Mouse (Mus musculus) layer of hippocampus, postnatal 10 days (tissue): ENCODE data around the gene Col4a6. TPM values are rescaled to one million over a fixed set of nuclear protein-coding genes. Genes with fewer than 3 reads are reported as not detected.

Experiments
- DNase-seq, 2 experiments: peaks; one replicate each; pipeline ENCODE4 v3.0.0; 2021; ENCODE audit warnings: low spot score in 2 of 2
- long read RNA-seq: library from polyadenylated mRNA; stranded (forward); transcript quantifications from one replicate; pipeline ENCODE4 v2.0.0, GENCODE M21; 2023
- total RNA-seq, 2 experiments: library from RNA; stranded (reverse); gene quantifications; 2 replicates each; pipeline ENCODE4 v1.2.3; 2021

Col4a6 gene
- 1 to 10 TPM; 1.9 to 2.6 TPM for total RNA-seq
- long read RNA-seq = 0 reads

GRCm38 (mm10) chrX:141473470-141474302 lies at the start of gene Col4a6:
Gene Col4a6 (minus strand): TSS chrX:141474076.
- no peak for DNase-seq

GRCm38 (mm10) chrX:141503125-141503524 lies 29.2 kb upstream of the Col4a6 start:
- no peak for DNase-seq

DNA sequence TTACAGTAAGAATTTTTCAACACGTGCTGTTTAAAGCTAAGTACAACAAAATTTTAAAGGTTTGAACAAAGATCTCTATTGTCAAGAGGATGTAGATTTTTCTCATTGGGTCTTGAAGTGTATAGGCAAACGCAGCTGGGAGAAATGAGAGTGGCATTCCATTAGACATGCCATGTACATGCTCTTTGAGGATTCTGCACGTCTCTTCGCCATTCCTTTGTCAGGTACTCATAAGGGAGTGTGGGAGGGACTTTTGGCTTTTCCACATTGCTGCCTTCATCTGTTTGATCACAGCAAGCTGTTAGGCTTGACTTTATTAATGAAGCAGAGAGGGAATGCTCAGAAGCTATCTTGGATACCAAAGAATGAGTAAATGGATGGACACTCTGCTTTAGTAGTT lies 20.7 kb upstream of the Col4a6 start:
- DNase-seq = no peak

- peak in 1 of 2 experiments; percentile 11 for DNase-seq
These were observed 1.9 kb upstream of the Col4a6 start for GRCm38 (mm10) chrX:141475566-141476327.

DNA sequence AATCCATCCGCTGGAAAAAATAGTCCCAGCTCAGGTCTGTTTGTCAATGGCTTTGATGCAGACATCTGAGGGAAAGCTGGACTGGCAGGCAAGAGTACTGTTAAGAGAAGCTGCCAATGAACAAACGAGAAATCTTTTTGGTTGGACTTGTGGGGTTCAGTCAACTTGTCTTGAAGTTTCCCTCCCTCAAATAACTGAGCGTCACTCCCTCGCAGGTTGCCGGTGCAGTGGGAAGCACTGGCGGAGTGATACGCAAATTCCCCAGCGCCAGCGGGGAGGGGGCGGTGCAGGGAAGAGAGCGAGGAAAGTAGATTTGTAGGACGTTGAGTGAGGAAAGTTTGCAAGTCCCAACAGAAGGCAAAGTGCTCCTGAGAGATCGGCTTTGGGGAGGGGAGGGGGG lies 1.2 kb upstream of the Col4a6 start, which contains the start of gene Col4a5:
TSS of gene Col4a5 (plus strand) at position 276 of the 400 bp plus-strand sequence.
- DNase-seq = peak; percentile 39 to 52

- DNase-seq = no peak
These were observed 25.9 kb downstream of the Col4a6 start for GRCm38 (mm10) chrX:141447936-141448335.

- no peak for DNase-seq
These were observed 34.5 kb downstream of the Col4a6 start for GRCm38 (mm10) chrX:141439423-141439822.

DNA sequence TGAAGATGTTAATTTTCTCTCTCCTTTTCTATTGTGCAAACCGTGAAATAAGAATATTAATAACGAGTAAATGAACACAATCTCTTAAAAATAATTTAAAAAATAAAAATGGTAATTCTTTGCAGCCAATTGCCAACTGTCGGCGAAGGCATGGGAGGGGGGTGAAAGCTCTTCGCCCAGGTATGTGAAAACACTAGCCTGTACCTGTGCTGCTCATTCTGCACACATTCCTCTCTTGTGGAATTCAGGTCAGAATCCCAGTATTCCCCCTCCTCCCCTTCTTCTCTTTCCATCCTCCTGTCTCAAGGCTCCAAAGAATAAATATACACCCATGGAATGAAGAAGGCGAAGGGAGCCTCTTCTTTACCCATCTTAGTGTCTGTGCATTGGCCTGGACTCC lies 37.1 kb downstream of the Col4a6 start:
- DNase-seq = no peak

GRCm38 (mm10) chrX:141415318-141415717 lies 58.6 kb downstream of the Col4a6 start:
- DNase-seq = no peak

DNA sequence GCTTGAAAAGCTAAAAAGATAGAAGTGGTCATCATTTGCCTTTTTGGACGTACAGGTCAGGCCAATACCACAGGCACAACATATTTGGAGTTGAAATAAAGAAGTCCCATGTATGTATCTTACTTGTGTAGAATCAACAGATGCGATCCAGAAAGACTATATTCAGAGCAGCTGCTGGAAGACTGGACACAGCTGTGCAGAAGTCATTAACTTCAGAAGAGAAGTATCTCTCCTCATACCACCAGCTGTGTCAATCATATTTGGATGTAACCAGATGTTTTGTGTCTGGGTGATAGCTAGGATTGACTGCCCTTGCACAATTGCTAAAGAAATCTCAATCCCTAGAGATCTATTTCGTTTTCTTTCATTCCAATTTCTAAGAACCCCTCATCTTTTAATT lies 77.6 kb downstream of the Col4a6 start:
- DNase-seq = no peak

DNA sequence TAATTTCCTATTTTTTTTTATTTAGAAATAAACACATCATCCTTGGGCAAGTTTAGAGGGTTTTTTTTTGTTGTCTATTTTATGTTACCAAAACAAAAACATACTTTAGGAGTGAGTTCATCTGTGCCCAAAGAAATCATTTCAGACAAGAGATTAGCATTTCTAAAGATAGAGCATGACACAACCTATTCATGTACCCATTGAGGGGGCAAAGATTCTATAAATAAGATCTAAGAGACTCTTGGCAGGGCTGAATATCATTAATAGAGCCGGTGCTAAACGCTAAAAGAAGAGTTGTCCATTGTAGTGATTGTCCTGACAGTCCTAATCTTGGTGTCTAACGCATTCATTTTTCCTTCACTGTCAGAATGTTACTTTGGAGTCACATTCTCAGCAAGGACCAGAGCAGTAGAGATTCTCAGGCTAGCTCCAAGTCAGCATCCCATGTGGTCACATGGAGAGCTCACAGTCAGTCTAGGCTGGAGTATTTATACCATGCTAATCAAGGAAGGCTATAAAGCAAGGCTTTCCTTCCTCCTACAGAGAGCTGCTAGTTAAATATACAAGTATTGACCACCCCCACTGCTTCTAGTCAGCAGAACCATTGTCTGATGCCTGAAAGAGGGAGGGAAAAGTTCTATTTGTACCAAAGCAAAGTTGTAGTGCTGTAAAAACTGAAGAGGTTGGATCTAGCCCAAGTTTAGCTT lies 88.3 kb downstream of the Col4a6 start:
- DNase-seq = no peak

GRCm38 (mm10) chrX:141384632-141385031 lies 89.2 kb downstream of the Col4a6 start:
- no peak for DNase-seq

- DNase-seq = peak in 1 of 2 experiments; percentile 2
These were observed 103.6 kb downstream of the Col4a6 start for GRCm38 (mm10) chrX:141370276-141370675.

DNA sequence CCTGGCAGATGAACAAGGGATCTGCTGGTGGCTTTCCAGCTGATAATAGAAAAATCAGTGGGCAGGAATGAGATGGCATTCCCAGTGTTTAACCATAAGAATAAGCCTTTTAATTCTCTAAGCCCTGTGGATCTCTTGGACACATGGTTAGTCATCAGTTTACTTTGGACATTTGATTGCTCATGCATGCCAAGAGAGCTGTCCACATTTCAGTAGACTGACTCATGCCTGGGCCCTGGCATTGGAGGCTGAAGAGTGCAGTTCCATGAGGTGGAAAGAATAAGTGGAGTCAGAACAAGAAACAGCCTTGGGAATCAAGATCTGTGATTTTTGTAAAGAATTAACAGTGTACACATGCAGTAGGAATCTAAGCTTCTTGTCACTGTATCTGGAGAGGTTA lies 110.5 kb downstream of the Col4a6 start:
- DNase-seq = no peak

DNA sequence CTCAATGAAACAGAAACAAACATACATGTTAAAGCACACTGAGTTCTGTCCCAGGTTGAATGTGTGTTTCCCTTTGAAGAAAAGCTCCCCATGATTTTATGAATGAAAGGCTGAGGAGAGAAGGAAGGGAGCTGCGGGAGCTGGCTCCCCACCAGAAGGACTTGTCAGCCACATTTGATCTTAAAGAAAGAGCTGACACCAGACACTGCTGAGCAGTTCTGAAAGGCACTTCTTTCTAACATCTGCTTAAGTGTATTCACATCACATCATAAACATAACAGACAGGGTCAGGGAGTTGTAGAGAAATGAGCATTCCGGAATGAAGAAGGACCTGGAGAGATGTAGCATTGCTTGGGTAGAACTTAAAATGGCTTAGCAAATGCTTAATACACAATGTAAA lies 132.5 kb downstream of the Col4a6 start:
- DNase-seq = no peak

- no peak for DNase-seq
These were observed 145.8 kb downstream of the Col4a6 start for GRCm38 (mm10) chrX:141328044-141328443.

- peak in 1 of 2 experiments; percentile 11 for DNase-seq
These were observed 149.7 kb downstream of the Col4a6 start for GRCm38 (mm10) chrX:141324201-141324600.

DNA sequence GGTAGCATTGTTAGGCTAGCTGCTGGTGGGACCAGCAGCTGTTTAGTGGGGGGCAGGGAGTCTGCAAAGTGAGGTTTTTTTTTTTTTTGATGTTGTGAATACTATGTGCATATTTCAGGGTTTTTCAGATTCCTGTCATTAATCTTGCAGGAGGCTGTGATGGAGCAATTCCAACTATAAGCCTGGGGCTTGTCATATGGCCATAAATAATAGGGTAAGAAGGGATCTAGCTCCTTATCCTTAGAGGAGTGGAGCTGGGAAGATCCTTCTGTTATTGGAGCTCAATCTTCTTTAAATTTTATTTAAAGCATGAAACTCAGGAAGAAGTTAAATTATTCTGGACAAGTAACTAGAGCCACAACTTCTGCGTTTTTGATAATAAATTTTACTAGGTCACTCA lies 157.7 kb downstream of the Col4a6 start:
- no peak for DNase-seq

DNA sequence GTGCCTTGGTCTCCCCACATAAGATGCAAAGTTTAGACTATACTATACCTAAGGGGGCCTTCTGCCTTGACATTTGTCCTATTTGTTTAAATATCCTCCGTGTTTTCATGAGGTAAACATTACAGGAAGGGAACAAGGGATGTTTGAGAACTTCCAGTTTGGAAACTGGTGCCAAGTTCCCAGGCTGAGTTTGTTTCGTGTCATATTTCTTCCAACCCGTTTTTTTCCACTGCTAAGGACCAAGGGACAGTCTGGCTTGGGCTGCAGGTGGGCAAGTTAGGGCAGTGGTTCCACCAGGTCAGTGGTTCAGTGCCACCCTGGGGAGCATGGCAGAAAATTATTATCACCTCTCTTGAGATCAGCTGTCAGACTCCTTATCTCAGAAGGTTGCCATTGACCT lies 158.1 kb downstream of the Col4a6 start:
- DNase-seq = no peak

DNA sequence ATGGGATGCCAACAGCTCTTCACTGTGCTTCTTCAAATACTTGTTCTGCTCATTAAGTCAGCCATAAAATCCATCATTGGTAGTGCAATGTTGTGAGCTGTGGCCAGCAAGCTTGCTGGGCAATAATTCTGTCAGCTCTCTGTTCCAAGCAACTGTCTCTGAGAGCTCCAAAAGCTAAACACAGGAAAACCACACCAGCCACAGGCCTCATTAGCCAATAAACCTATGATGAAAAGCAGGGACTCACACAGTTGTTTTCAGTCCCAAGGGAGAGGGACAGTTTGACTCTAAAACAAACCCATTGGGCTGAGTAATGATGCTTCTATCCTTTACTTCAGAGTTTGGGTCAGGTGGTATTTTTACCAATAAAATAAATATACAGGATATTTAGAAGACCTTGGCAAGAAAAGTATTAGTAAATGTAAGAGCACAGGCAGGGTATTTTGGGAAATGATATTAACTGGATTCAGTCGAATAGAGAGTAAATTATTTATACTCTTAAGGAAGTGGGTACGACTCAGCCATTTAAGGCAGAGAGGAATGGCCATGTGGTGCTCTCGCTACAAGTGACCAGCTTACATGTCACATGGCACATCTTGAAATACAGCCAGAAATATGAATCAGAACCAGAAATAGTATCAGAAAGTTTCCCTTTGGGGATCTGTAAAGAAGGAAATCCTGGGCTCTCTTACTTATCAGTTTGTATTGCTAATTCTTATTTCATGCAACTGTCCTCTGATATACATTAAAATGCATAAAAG lies 181.0 kb downstream of the Col4a6 start:
- no peak for DNase-seq

GRCm38 (mm10) chrX:141276397-141276796 lies 197.5 kb downstream of the Col4a6 start:
- DNase-seq = no peak
